Mouse (Mus musculus) CD4-positive, CD25-positive, alpha-beta regulatory T cell, adult 9 weeks (primary cell): Measurements from ENCODE around the gene Atxn2. TPM values are rescaled to one million over a fixed set of nuclear protein-coding genes. Genes with fewer than 3 reads are reported as not detected.

Experiments used
- polyA plus RNA-seq: library from polyadenylated mRNA; unstranded; fragments of 100-300 nt; shearing (Covaris generic); gene quantifications from one replicate; pipeline ENCODE4 v1.2.1, GENCODE M21; 2017

Atxn2 gene
- polyA plus RNA-seq, result 13.1 TPM

GRCm38 (mm10) chr5:121711174-121711927, at the start of gene Atxn2:
Gene Atxn2, plus strand, starts transcription at chr5:121711337.

GRCm38 (mm10) chr5:121837441-121838340, 126.6 kb downstream of the Atxn2 start, which contains the start of gene Sh2b3:
Gene Sh2b3, minus strand, starts transcription at chr5:121837646.

GRCm38 (mm10) chr5:121848743-121849142, 137.6 kb downstream of the Atxn2 start, which contains the start of gene Pheta1:
Gene Pheta1, plus strand, starts transcription at chr5:121848984.

Other genes with a start within 250 kb of the Atxn2 start
- not detected for gene Adam1b, start 207.9 kb upstream of the Atxn2 start, polyA plus RNA-seq
- gene Adam1a, start 165.9 kb upstream of the Atxn2 start, polyA plus RNA-seq, result 0.88 TPM
- gene Gm42878, start 165.9 kb upstream of the Atxn2 start, polyA plus RNA-seq, result not detected
- 17.2 TPM for gene Mapkapk5, start 165.4 kb upstream of the Atxn2 start, polyA plus RNA-seq
- gene Aldh2, start 117.5 kb upstream of the Atxn2 start, polyA plus RNA-seq, result 19.2 TPM
- gene Acad12, start 92.4 kb upstream of the Atxn2 start, polyA plus RNA-seq, result 2.5 TPM
- 12.1 TPM for gene Acad10, start 50.8 kb upstream of the Atxn2 start, polyA plus RNA-seq
- gene Brap, start 50.8 kb upstream of the Atxn2 start, polyA plus RNA-seq, result 6.8 TPM
- gene Sh2b3, start 126.3 kb downstream of the Atxn2 start, polyA plus RNA-seq, result 8.5 TPM
- gene Pheta1, start 137.6 kb downstream of the Atxn2 start, polyA plus RNA-seq, result 2.4 TPM